10 mouse cellular contexts compared by ENCODE assay signal in genomic region chr5:118737548-118737947, GRCm38 (mm10).
A peak's percentile ranks its signal among the peaks of the same experiment; 100 is the strongest.
DNase-seq lines count a peak whose midpoint lies in the region; ATAC-seq and TF ChIP-seq lines count a peak whose summit lies in the region.
"Had no signal": no experiment of that assay in that cellular context is flagged by ENCODE, and none has a peak within 500 bp of the region (broad histone marks: within the 10 kb centered on the region; RNA-seq: fewer than 3 reads in every experiment).

No protein-coding gene starts in this region.

- H3K36me3 ChIP-seq in heart, adult 2 months (ENCODE audit: control insufficient read depth, insufficient read depth, low read length), result no peaks in the 10 kb centered on the region
- H3K36me3 ChIP-seq in embryonic facial prominence, embryonic 14.5 days (ENCODE audit: control insufficient read depth, insufficient read depth, low read length), result peaks cover 70% of the 10 kb centered on the region
- peaks cover 48% of the 10 kb centered on the region for H3K36me3 ChIP-seq in intestine, embryonic 15.5 days

- H3K79me2 ChIP-seq in heart, adult 2 months (replicated peaks; ENCODE audit: control insufficient read depth, insufficient read depth, low read length), result no peaks in the 10 kb centered on the region

- WGBS in heart, adult 2 months, result 27% methylated on average over 1 of the region's 1 CpGs
- WGBS in embryonic facial prominence, embryonic 14.5 days, result 21% methylated on average over 1 of the region's 1 CpGs
- WGBS in intestine, embryonic 15.5 days, result 18% methylated on average over 1 of the region's 1 CpGs

- DNase-seq in heart, adult 2 months, result peak; percentile 45 to 71
- DNase-seq in heart, postnatal 25 days (ENCODE audit: low spot score), result no peak
- peak; percentile 77 for DNase-seq in A20 (ENCODE audit: low read depth, low spot score)
- peak; percentile 74 for DNase-seq in embryonic facial prominence, embryonic 14.5 days (ENCODE audit: low spot score)
- peak; percentile 81 for DNase-seq in lung, postnatal 14 days
- peak; percentile 33 to 48 for DNase-seq in spleen, postnatal 36 days (ENCODE audit: low spot score in 2 of 2)

- intact Hi-C loops in heart, adult 2 months (cut with DNase I), result loop anchor here (1.0 to 5.0 kb wide), 4 partner anchors 80 to 468 kb away; no protein-coding TSS in a partner anchor
- intact Hi-C loops in heart, postnatal 25 days (cut with DNase I), result loop anchor here (2.0 to 5.0 kb wide), 4 partner anchors 80 to 469 kb away; no protein-coding TSS in a partner anchor

- no peak overlapping the region for H3K4me2 ChIP-seq in embryonic facial prominence, embryonic 14.5 days (ENCODE audit: low read depth, low read length)
- H3K4me2 ChIP-seq in intestine, embryonic 15.5 days (replicated peaks), result no peak overlapping the region
- H3K4me2 ChIP-seq: embryonic facial prominence, embryonic 12.5 days had no signal

- H3K9me3 ChIP-seq in embryonic facial prominence, embryonic 14.5 days (ENCODE audit: control insufficient read depth, low read length), result no peaks in the 10 kb centered on the region
- H3K9me3 ChIP-seq in intestine, embryonic 15.5 days, result no peaks in the 10 kb centered on the region

- H3K9ac ChIP-seq in heart, adult 2 months (ENCODE audit: low read depth, low read length), result no peak overlapping the region
- no peak overlapping the region for H3K9ac ChIP-seq in embryonic facial prominence, embryonic 14.5 days (ENCODE audit: low read depth, low read length)
- H3K9ac ChIP-seq in intestine, embryonic 15.5 days, result no peak overlapping the region
- H3K9ac ChIP-seq: embryonic facial prominence, embryonic 12.5 days had no signal

- TF ChIP-seq CTCF in heart, adult 2 months (IDR thresholded peaks at IDR 0.05), result peak; percentile 97

- no peaks in the 10 kb centered on the region for H3K27me3 ChIP-seq in heart, adult 2 months (ENCODE audit: control insufficient read depth, insufficient read depth, low read length)
- no peaks in the 10 kb centered on the region for H3K27me3 ChIP-seq in embryonic facial prominence, embryonic 14.5 days (replicated peaks; ENCODE audit: control insufficient read depth, insufficient read depth, low read length)
- no peaks in the 10 kb centered on the region for H3K27me3 ChIP-seq in intestine, embryonic 15.5 days (replicated peaks)
- H3K27me3 ChIP-seq: embryonic facial prominence, embryonic 12.5 days; megakaryocyte, embryonic 14.5 days had no signal

- peak; percentile 54 for ATAC-seq in activated CD4-positive, CD25-positive, alpha-beta regulatory T cell, adult 4 months
- peak; percentile 79 for ATAC-seq in embryonic facial prominence, embryonic 14.5 days (ENCODE audit: low read depth)
- ATAC-seq in intestine, embryonic 15.5 days, result peak; percentile 43; the same call in 1 of the 2 replicates

- TF ChIP-seq EP300 in heart, adult 2 months (IDR thresholded peaks at IDR 0.05; ENCODE audit: insufficient read depth, low read depth, low read length), result 0 out of 2 replicates have a peak, but pooled peaks have one; percentile 46

- no peak overlapping the region for H3K4me3 ChIP-seq in heart, adult 2 months
- no peak overlapping the region for H3K4me3 ChIP-seq in embryonic facial prominence, embryonic 14.5 days (ENCODE audit: low read depth, low read length)
- H3K4me3 ChIP-seq in intestine, embryonic 15.5 days (replicated peaks), result no peak overlapping the region
- H3K4me3 ChIP-seq: embryonic facial prominence, embryonic 12.5 days; megakaryocyte, embryonic 14.5 days had no signal

- TF ChIP-seq POLR2A in heart, adult 2 months (IDR thresholded peaks at IDR 0.05; ENCODE audit: insufficient read depth, low read depth, low read length), result no peak

- no peaks in the 10 kb centered on the region for H3K4me1 ChIP-seq in heart, adult 2 months (ENCODE audit: control insufficient read depth, insufficient read depth, low read length)
- H3K4me1 ChIP-seq in embryonic facial prominence, embryonic 14.5 days (ENCODE audit: control insufficient read depth, insufficient read depth, low read length), result no peaks in the 10 kb centered on the region
- H3K4me1 ChIP-seq in intestine, embryonic 15.5 days (replicated peaks), result no peaks in the 10 kb centered on the region
- H3K4me1 ChIP-seq: embryonic facial prominence, embryonic 12.5 days had no signal

- H3K27ac ChIP-seq in heart, adult 2 months, result no peak overlapping the region
- H3K27ac ChIP-seq in embryonic facial prominence, embryonic 14.5 days (replicated peaks; ENCODE audit: low read depth, low read length), result no peak overlapping the region
- no peak overlapping the region for H3K27ac ChIP-seq in intestine, embryonic 15.5 days
- H3K27ac ChIP-seq: embryonic facial prominence, embryonic 12.5 days had no signal
